Mouse (Mus musculus) kidney, embryonic 16.5 days (tissue): ENCODE data around the gene Pnlip. TPM values are rescaled to one million over a fixed set of nuclear protein-coding genes. Genes with fewer than 3 reads are reported as not detected.

ENCODE experiments used
- ATAC-seq: fragments of 200-750 bp; cut with Nextera tagmentation; 2 replicates; pipeline ENCODE4 v1.8.0; 2017; ENCODE audit warnings: moderate TSS enrichment; ENCODE audit not compliant: low FRiP score, low TSS enrichment
- H3K27ac ChIP-seq: fragments of 300-500 bp; sonication (generic); 2 replicates; pipeline ENCODE4 v1.5.1; 2014; ENCODE audit warnings: low read length
- H3K27me3 ChIP-seq: fragments of 300-500 bp; sonication (generic); 2 replicates; pipeline ENCODE4 v1.6.1; 2014; ENCODE audit warnings: low read length, control low read depth, mixed read lengths; ENCODE audit not compliant: insufficient read depth
- H3K36me3 ChIP-seq: fragments of 300-500 bp; sonication (generic); 2 replicates; pipeline ENCODE4 v1.6.1; 2014; ENCODE audit warnings: low read length, control low read depth, mixed read lengths; ENCODE audit not compliant: insufficient read depth
- H3K4me1 ChIP-seq: fragments of 300-500 bp; sonication (generic); 2 replicates; pipeline ENCODE4 v1.6.1; 2014; ENCODE audit warnings: low read length, control low read depth, mixed read lengths; ENCODE audit not compliant: insufficient read depth
- H3K4me2 ChIP-seq: fragments of 300-500 bp; sonication (generic); replicated peaks from 2 replicates; pipeline ENCODE4 v1.6.1; 2014; ENCODE audit warnings: low read depth, low read length
- H3K4me3 ChIP-seq: fragments of 300-500 bp; sonication (generic); 2 replicates; pipeline ENCODE4 v1.5.1; 2014; ENCODE audit warnings: mild to moderate bottlenecking, low read length
- H3K9ac ChIP-seq: fragments of 300-500 bp; sonication (generic); replicated peaks from 2 replicates; pipeline ENCODE4 v1.6.1; 2014; ENCODE audit warnings: low read length
- H3K9me3 ChIP-seq: fragments of 300-500 bp; sonication (generic); 2 replicates; pipeline ENCODE4 v1.6.1; 2016; ENCODE audit warnings: low read length, control low read depth
- WGBS: fragments of 180-500 bp; shearing (Covaris S2); extraction: QIAGEN DNeasy Blood & Tissue Kit; methylation state at CpG from one replicate; pipeline ENCODE4 v1.1.7; 2014; 5-methylcytosine and 5-hydroxymethylcytosine counted together
- polyA plus RNA-seq: library from polyadenylated mRNA; unstranded; fragments of >200 nt; fragmentation: Nextera tagmentation; extraction: Ambion mirVana; gene quantifications from 2 replicates; pipeline ENCODE4 v1.2.1, GENCODE M21; 2015

Gene Pnlip
- polyA plus RNA-seq, 1 experiment from 2014 or later = not detected

DNA sequence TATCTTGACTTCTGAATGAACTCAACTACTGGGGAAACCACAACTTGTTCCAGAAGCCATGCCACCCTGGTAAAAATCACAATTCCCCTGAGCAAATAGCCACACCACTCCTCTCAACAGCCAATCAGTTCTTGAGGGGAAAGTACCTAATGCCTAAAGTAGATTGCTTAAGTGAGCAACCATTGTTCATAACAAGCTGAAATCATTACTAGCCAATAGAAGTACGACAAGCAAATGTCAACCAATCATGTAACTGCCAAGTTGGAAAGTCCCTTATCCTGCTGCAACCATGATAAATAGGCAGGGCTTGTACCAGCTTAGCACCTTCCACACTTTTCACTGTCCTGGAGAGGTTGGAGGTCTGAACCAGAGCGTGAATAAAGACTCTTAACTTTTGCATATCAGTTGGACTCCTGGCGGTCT is 22.9 kb upstream of the Pnlip start:
- H3K27me3 ChIP-seq = no peaks in the 10 kb centered on the region
- H3K9ac ChIP-seq = no peak overlapping the region
- ATAC-seq = no peak
- no peaks in the 10 kb centered on the region for H3K36me3 ChIP-seq
- no peaks in the 10 kb centered on the region for H3K9me3 ChIP-seq
- 92% methylated on average over 3 of the region's 3 CpGs for WGBS
- no peak overlapping the region for H3K4me2 ChIP-seq
- no peaks in the 10 kb centered on the region for H3K4me1 ChIP-seq
- H3K4me3 ChIP-seq = no peak overlapping the region
- H3K27ac ChIP-seq = no peak overlapping the region

DNA sequence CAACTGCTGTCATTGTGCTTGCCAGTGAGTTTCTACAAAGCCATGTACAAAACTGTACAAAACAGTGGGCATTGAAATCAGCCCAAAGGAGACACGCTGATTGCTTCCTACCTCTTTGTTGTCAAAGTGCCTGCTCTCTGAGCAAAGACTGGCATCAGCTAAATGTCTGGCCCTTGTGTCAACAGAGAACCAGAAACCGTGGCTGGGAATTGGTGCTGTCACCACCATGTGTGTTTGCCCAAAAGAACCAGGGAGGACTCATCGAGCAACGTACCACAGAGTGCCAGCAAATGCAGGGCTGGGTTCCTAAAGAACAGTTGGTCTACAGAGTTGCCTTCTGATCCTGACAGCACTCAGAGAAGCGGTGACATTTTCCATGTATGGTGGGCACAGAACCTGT is 2.3 kb upstream of the Pnlip start:
- no peak overlapping the region for H3K4me2 ChIP-seq
- no peak overlapping the region for H3K4me3 ChIP-seq
- no peaks in the 10 kb centered on the region for H3K36me3 ChIP-seq
- WGBS = 87% methylated on average over 5 of the region's 5 CpGs
- H3K9ac ChIP-seq = no peak overlapping the region
- no peak overlapping the region for H3K27ac ChIP-seq
- H3K4me1 ChIP-seq = no peaks in the 10 kb centered on the region
- no peaks in the 10 kb centered on the region for H3K27me3 ChIP-seq
- no peak for ATAC-seq
- no peaks in the 10 kb centered on the region for H3K9me3 ChIP-seq

DNA sequence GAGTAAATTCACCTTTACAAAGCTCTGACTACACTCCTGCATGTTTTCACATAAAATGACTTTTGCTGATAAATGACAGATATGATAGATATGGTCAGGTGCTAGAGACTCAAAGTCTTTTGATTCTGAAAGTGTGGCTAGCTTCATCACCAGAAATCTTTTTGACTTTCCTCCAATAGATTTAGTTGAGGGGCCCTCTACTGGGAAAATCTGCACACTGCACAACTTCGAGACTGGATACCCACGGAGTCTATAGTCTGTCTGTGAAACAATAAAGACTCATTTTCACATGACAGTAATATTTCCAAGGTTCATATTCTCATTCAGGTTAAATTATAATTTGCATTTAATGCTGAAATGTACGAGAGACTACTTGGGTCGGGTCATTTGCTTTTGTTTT is 9.8 kb downstream of the Pnlip start:
- no peaks in the 10 kb centered on the region for H3K4me1 ChIP-seq
- H3K4me2 ChIP-seq = no peak overlapping the region
- 65% methylated on average over 4 of the region's 4 CpGs for WGBS
- ATAC-seq = no peak
- no peaks in the 10 kb centered on the region for H3K9me3 ChIP-seq
- no peak overlapping the region for H3K4me3 ChIP-seq
- no peaks in the 10 kb centered on the region for H3K36me3 ChIP-seq
- no peak overlapping the region for H3K9ac ChIP-seq
- H3K27me3 ChIP-seq = no peaks in the 10 kb centered on the region
- no peak overlapping the region for H3K27ac ChIP-seq

DNA sequence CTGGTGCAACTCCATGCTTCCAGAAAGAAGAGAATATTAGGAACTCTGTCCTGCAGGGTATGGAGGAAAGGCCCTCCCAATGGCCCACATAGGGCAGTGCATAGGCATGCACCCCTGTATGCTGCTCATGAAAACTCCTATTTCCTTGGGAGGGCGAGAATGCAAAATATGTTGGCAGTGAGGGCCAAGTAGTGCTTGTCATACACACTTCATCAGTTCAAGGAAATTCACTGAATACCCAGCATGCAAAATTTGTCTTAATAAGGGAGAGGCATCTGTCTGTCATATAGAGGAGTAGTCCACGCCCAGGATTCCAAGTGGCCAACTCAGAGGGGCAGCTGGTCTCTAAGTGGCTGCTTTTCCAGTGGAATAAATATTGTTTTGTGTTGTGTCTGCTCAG is 11.0 kb downstream of the Pnlip start:
- WGBS = 81% methylated on average over 2 of the region's 2 CpGs
- no peaks in the 10 kb centered on the region for H3K36me3 ChIP-seq
- H3K4me1 ChIP-seq = no peaks in the 10 kb centered on the region
- H3K9me3 ChIP-seq = no peaks in the 10 kb centered on the region
- ATAC-seq = no peak
- H3K9ac ChIP-seq = no peak overlapping the region
- H3K27ac ChIP-seq = no peak overlapping the region
- H3K4me3 ChIP-seq = no peak overlapping the region
- H3K27me3 ChIP-seq = no peaks in the 10 kb centered on the region
- H3K4me2 ChIP-seq = no peak overlapping the region

DNA sequence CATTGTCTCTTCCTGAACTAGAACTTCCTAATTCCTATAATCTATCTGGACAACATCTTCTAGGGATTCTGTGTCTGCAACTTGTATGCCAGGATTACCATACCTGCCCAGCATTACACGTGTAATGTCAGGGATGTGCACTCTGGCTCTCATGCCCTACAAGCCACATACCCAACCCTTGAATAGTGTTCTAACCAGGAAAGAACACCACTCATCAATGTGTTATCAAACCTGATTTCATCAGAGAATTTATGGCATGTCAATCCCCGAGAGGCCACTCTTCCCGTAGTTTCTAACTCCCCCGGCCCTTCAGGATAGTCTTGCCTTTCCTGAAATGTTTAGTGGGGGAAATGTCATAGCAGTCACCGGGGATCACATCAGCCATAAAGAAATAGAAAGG is 12.6 kb downstream of the Pnlip start:
- H3K36me3 ChIP-seq = no peaks in the 10 kb centered on the region
- WGBS = 61% methylated on average over 5 of the region's 5 CpGs
- H3K27ac ChIP-seq = no peak overlapping the region

DNA sequence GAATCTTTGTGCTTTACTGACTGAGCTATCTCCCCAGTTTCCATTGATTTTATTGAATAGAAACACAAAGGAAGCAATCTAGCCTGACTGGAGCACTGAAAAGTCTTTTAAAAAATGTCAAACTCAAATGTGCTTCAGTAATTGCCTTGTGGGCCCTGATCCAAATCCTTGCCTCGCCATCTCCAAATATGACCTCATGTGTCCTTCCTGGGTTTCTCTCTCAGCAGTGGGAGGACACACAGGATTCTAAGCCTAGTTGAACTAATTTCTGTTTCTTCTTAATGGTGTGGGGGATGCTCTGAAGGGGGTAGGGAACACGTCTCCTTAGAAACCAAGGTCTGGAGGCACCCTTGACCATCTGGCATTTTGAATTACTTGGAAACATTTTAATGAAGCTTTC is 22.3 kb downstream of the Pnlip start:
- no peaks in the 10 kb centered on the region for H3K27me3 ChIP-seq
- ATAC-seq = no peak
- no peaks in the 10 kb centered on the region for H3K36me3 ChIP-seq
- H3K4me2 ChIP-seq = no peak overlapping the region
- WGBS = 19% methylated on average over 2 of the region's 2 CpGs
- no peaks in the 10 kb centered on the region for H3K4me1 ChIP-seq
- H3K4me3 ChIP-seq = no peak overlapping the region
- H3K27ac ChIP-seq = no peak overlapping the region
- no peak overlapping the region for H3K9ac ChIP-seq
- no peaks in the 10 kb centered on the region for H3K9me3 ChIP-seq

More for the DNA sequence above, 12.6 kb downstream of the Pnlip start:
- no peak for ATAC-seq
- H3K27me3 ChIP-seq = no peaks in the 10 kb centered on the region
- no peaks in the 10 kb centered on the region for H3K9me3 ChIP-seq
- no peaks in the 10 kb centered on the region for H3K4me1 ChIP-seq
- H3K9ac ChIP-seq = no peak overlapping the region
- H3K4me3 ChIP-seq = no peak overlapping the region
- no peak overlapping the region for H3K4me2 ChIP-seq

DNA sequence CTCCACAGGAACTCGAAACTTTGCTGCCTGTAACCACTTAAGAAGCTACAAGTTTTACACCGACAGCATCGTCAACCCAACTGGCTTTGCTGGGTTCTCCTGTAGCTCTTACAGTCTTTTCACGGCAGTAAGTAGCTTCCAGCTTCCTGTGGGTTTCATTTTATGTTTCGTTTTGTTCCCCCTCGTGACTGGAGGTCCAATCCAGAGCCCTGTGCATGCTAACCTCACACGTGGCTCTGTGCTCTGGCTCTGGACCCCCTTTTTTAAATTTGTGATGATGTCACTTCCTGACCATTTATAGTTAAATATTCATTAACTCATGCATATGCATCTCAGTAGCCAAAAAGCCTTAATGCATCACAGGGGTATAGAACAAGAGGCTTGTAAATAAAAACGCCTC is 24.8 kb downstream of the Pnlip start:
- Histone ChIP-seq H3K27me3 (no peaks in the 10 kb centered on the region), H3K36me3 (no peaks in the 10 kb centered on the region), H3K9ac (no peak overlapping the region), H3K9me3 (no peaks in the 10 kb centered on the region), H3K4me3 (no peak overlapping the region), H3K4me2 (no peak overlapping the region), H3K4me1 (no peaks in the 10 kb centered on the region), H3K27ac (no peak overlapping the region)
- ATAC-seq = no peak
- WGBS = 69% methylated on average over 8 of the region's 8 CpGs

DNA sequence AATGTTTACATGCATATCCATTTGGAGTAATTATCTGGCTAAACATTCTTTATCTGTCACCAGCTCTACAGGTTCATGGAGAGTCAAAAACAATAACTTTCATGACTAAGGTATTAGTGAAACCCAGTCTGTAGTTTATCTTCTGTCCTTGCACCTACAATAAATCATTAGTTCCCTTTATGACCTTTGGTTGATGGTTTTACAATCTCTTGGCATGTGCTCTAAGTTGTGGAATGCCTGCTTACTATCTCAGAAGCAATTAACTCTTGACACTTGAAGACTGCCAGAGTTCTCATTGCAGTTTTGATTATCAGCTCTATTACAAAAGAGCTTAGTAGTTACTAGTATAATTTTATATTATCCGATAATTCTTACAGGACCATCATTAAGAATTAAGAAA is 36.6 kb downstream of the Pnlip start:
- Histone ChIP-seq H3K27me3 (no peaks in the 10 kb centered on the region), H3K4me3 (no peak overlapping the region), H3K9ac (no peak overlapping the region), H3K27ac (no peak overlapping the region), H3K9me3 (no peaks in the 10 kb centered on the region), H3K36me3 (no peaks in the 10 kb centered on the region), H3K4me2 (no peak overlapping the region), H3K4me1 (no peaks in the 10 kb centered on the region)
- WGBS = 28% methylated on average over 1 of the region's 1 CpGs
- no peak for ATAC-seq

DNA sequence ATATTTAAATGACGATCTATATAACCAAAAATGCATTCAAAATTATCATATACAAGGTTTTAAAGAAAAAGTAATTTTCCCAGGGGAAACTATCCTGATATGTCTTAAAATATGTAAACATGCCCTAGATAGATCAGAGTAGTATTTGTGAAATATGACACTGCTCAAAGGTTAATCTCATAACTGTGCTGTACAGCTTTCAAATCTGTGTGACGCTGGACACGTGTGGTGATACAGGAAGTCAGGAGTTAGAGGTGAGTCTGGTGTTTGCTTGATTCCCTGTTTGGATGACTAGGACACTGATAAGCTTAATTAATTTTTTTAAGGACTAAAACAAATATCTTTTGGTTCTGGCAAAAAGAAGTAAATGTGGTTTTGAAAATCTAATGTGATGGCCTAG is 43.0 kb downstream of the Pnlip start:
- Histone ChIP-seq H3K4me2 (no peak overlapping the region), H3K4me3 (no peak overlapping the region), H3K9ac (no peak overlapping the region), H3K9me3 (no peaks in the 10 kb centered on the region), H3K36me3 (no peaks in the 10 kb centered on the region), H3K4me1 (no peaks in the 10 kb centered on the region), H3K27ac (no peak overlapping the region), H3K27me3 (no peaks in the 10 kb centered on the region)
- 70% methylated on average over 3 of the region's 3 CpGs for WGBS
- no peak for ATAC-seq

DNA sequence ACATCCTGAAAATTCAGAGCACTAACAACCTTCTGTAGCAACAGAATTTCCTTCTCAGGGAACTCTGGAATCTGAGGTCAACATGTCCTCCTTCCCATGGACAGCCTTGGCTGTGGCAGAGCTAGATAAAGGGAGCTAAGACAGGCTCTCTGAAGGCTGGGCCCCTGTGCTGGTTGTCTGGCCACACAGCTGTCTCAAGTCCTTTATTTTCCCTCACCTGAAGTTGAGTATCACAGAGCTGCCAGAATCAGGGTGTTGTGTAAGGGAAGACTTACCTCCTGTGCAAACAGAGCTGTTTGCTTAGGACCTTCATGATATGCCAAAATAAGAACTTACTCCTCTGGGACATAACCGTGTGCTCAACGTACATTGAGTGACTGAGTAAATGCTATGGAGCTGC is 43.9 kb downstream of the Pnlip start:
- 80% methylated on average over 2 of the region's 2 CpGs for WGBS
- Histone ChIP-seq H3K9me3 (no peaks in the 10 kb centered on the region), H3K4me3 (no peak overlapping the region), H3K27me3 (no peaks in the 10 kb centered on the region), H3K4me1 (no peaks in the 10 kb centered on the region), H3K27ac (no peak overlapping the region), H3K4me2 (no peak overlapping the region), H3K9ac (no peak overlapping the region), H3K36me3 (no peaks in the 10 kb centered on the region)
- ATAC-seq = no peak

DNA sequence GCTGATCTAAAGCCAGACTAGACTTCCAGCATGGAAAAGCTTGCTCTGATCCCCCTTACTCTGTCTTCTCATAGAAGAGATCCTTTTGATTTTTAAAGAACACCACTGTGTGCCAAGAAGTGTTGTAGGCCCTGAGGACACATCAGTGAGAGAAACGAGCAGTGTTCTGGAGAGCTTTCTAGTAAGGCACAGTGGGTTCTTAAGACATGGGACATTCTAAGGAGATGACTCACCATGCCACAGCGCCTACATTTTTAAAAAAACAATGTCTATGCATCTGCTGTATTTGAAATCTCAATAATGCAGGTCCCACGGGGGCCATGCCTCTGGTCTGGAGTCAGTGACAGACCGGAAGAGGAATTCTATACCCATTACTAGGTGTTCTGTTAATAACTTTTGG is 52.3 kb downstream of the Pnlip start:
- WGBS = 83% methylated on average over 4 of the region's 4 CpGs
- no peak overlapping the region for H3K27ac ChIP-seq
- no peak overlapping the region for H3K4me3 ChIP-seq
- no peak overlapping the region for H3K4me2 ChIP-seq
- H3K9ac ChIP-seq = no peak overlapping the region
- H3K9me3 ChIP-seq = no peaks in the 10 kb centered on the region
- ATAC-seq = no peak
- no peaks in the 10 kb centered on the region for H3K36me3 ChIP-seq
- H3K4me1 ChIP-seq = no peaks in the 10 kb centered on the region
- no peaks in the 10 kb centered on the region for H3K27me3 ChIP-seq
